Mouse (Mus musculus) testis, postnatal 14 days (tissue): ENCODE data around the gene Actbl2.

Experiments used
- DNase-seq: peaks from one replicate; pipeline ENCODE4 v3.0.0; 2021; ENCODE audit warnings: low spot score

Actbl2 gene

GRCm38 (mm10) chr13:111269789-111270335 is 15.0 kb downstream of the Actbl2 start:
- no peak for DNase-seq

DNA sequence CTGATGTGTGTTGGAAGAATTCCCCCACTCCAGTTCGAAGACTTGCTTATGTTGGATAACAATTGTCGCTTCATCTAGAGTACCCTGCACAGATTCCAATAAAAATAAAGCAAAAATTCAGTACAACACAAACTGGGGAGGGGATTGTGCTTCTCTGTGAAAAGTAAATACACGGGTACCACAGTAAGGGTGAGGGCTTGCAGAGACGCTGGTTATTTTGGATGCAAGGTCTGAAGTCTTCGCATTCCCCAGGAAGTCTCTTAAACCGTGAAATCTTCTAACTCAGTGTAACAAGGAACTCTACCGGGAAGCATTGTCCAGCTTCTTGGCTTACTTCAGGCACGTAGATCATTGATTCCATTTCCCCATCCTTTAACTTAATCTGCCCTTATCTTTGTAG is 17.1 kb downstream of the Actbl2 start:
- DNase-seq: no peak

- peak; percentile 33 for DNase-seq
These were observed 31.9 kb downstream of the Actbl2 start for GRCm38 (mm10) chr13:111286461-111287385.

GRCm38 (mm10) chr13:111291161-111291957 is 36.5 kb downstream of the Actbl2 start:
- DNase-seq: no peak

GRCm38 (mm10) chr13:111291958-111292493 is 37.2 kb downstream of the Actbl2 start:
- peak; percentile 66 for DNase-seq

DNA sequence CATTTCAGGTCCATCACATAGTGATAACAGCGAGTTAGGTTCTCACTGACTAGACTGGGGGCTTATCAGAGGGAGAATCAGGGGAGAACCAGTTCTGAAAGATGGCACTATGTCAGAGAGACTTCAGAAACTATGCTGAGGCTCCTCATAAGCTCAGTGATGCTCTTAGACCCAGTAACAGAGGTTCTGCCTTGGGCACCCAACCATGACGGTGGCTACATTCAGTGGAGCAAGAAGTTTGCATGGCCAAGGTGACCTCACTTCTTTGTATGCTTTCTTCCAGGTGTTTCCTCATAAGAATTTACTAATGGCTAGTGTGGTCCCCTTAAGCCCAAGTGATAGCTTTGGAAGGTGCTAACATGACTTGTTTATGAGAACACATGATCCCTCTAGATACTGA is 38.7 kb downstream of the Actbl2 start:
- DNase-seq: no peak

DNA sequence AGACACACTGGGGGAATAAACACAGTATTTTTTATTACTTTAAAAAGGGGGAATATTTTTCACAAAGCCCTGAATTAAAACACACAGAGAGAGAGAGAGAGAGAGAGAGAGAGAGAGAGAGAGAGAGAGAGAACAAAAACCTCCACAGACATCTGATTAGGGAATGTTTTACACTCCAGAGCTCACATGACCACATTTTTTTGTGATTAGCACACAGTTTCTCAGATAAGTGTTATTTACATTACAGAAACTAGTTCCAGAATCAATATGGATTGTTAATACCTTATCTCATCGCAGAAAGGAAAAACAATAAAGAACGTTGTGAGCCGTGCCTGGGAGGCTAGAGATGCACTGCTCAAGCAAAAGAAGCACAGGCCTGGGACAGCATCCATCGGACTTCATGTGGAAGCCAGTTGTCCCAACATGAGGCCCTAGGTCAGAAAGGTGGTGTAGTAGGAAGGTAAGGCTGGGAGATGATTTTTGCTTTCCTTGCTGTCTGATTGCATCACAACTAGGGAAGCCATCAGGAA is 40.2 kb downstream of the Actbl2 start:
- no peak for DNase-seq

DNA sequence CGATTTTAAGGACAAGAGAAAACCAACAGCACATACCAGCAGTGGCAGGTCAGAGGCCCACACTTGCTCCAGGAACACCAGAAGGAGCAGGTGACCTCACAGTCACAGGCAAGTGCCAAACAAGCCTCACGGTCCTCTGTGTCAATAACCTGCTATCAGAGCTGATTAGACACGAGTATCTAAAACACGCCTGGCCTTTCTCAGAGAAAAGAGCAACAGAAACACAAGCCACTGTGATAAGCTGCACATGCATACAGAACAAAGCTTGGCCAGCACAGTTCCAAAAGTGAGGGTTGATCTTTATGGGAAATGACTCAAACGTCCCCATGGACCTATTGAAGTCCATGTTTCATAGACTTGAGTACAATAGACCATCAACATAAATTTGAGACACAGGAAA is 41.2 kb downstream of the Actbl2 start:
- no peak for DNase-seq

DNA sequence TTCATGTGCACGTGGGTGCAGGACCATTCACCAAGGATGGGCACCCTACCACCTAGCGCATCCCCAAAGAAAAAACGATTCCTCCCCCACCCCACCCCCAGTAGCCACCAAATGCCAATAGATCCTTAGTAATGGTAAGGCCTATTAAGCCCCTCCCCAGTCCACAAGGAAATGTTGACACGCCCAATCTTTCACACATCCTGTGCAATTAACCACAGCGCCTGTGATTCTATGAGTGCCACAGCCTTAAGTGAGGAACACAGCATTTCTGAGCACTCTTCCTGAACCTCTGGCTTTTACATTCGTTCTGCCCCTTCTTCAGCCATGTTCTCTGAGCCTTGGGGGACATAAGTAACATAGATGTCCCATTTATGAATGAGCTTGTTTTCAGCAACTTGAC is 42.8 kb downstream of the Actbl2 start:
- DNase-seq: no peak

DNA sequence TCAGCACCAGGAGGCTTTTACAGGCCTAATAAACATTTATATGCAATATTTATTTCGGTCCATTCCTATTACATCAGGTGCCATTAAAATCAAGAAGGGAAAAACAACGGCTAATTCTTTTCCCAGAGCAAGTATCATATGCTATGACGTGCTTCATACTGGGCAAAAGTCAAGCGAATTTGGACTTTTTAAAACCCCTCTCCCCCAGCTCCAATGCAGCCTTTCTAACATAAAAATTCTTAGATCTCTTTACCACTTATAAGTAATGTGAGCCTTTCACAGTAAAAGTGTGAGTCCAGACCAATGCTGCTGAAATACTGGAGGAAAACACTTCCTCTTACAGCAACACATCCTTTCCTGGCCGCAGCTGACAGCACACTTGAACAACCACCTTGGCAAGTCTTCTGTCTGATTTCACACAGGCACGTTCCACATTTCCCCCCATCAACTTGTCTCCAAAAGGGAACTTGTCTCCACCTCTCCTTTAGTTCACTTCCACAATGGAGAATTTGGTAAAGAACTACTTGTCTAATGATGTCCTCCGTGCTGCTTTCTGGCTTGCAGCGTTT is 44.4 kb downstream of the Actbl2 start:
- no peak for DNase-seq

- no peak for DNase-seq
These were observed 46.0 kb downstream of the Actbl2 start for GRCm38 (mm10) chr13:111300846-111301245.

GRCm38 (mm10) chr13:111301431-111301830 is 46.6 kb downstream of the Actbl2 start:
- no peak for DNase-seq

- no peak for DNase-seq
These were observed 49.4 kb downstream of the Actbl2 start for GRCm38 (mm10) chr13:111304194-111304593.

GRCm38 (mm10) chr13:111304736-111305135 is 49.9 kb downstream of the Actbl2 start:
- no peak for DNase-seq
